Mouse (Mus musculus) thymus, adult 2 months (tissue): ENCODE measurements at regions not wholly inside any gene's neighbourhood (a gene's known extent, or its start where the extent isn't known, plus 50 kb on each side); places are given as distances from the start of the nearest gene placed in this dataset.

Source experiments
- CTCF ChIP-seq: fragments of 200-500 bp; IDR thresholded peaks from 2 replicates; pipeline ENCODE4 v1.5.1; 2012; ENCODE audit warnings: mild to moderate bottlenecking, control low read depth, low read length, moderate library complexity, borderline replicate concordance; ENCODE audit not compliant: control insufficient read depth, poor library complexity, insufficient read depth; ENCODE audit errors: extremely low read depth
- POLR2A ChIP-seq: fragments of 200-500 bp; IDR thresholded peaks from 2 replicates; pipeline ENCODE4 v1.6.1; 2012; ENCODE audit warnings: mild to moderate bottlenecking, low read length, control low read depth, moderate library complexity; ENCODE audit not compliant: control insufficient read depth, poor library complexity, insufficient read depth; ENCODE audit errors: extremely low read depth

DNA sequence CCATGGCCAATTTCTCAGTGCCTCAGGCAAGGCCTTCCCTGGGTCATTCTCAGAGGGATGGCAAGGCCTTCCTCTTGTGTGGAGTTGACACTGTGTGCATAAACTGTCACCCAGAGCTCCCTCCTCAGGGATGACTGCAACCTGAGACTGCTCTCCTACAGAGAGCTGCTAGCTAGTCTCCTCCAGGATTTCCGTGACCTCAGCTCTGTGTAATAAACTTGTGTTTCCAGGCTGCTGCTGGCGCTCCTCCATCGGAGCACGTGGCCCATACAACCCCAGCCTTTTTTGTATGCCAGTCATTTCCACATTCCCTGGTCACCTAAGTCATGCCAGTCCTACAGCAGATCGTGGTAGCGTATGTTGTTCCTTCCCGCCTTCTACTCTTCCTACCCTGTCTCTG lies 714.3 kb upstream of the Car8 start:
- TF ChIP-seq CTCF (no peak), POLR2A (no peak)
